Mouse (Mus musculus) heart, adult 8-10 months (tissue): ENCODE measurements around the gene Kirrel3. TPM values are rescaled to one million over a fixed set of nuclear protein-coding genes. Genes with fewer than 3 reads are reported as not detected.

Experiments used
- DNase-seq: peaks from one replicate; pipeline ENCODE4 v3.0.0; 2022; ENCODE audit warnings: low spot score
- total RNA-seq, 4 experiments: library from RNA; stranded (reverse); gene quantifications; 2 replicates each; pipeline ENCODE4 v1.2.4; 2022

Kirrel3 gene
- total RNA-seq, 4 experiments from 2014 or later = 0.33 to 0.69 (median 0.54) TPM

DNA sequence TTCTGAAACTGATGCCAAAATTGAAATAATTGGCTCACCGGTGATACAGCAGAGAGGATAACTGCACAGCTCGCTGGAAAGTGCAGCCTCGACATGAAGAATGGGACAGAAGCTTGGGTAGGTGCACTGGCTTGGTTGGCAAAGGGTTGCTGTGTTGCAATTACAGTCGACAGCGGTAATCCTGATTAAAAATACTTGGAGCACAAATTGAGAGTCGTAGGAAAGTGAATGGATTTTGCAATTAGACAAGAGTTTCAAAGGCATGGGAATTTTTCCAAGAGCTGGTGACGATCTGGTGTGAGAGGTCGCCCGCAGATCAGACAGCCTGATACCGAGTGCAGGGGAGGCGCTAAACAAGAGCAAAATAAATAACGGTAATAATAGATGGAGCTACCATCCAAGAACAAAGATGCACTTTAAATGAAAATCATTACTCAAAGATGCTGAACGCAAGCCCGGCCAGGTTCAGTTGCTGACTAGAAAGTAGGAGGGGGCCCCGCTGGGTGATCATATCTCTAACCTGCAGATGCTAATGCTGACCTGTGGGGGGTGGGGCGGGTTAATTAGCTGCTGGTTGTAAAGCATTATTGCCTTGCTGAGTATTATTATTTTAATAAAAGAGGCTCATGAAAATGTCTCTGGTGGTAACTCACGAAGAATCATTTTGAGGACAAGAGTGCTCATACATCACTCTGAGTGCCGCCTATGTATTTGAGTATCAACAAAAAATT lies 338.8 kb downstream of the Kirrel3 start:
- no peak for DNase-seq

DNA sequence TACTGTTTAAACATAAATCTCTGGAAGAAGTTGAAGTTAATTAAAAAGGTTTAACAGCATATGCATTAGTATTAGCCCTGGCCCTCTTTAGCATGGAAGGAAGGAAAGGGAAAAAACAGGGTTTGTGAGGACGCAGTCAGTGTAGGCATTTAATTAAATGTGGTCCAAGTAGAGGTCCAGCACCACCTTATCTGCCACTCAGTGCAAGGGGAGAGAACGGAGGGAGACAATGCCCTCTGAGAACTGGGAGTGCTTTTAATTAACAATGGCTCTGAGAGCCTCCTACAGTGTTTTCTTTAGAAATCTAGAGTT lies 339.4 kb downstream of the Kirrel3 start:
- no peak for DNase-seq

DNA sequence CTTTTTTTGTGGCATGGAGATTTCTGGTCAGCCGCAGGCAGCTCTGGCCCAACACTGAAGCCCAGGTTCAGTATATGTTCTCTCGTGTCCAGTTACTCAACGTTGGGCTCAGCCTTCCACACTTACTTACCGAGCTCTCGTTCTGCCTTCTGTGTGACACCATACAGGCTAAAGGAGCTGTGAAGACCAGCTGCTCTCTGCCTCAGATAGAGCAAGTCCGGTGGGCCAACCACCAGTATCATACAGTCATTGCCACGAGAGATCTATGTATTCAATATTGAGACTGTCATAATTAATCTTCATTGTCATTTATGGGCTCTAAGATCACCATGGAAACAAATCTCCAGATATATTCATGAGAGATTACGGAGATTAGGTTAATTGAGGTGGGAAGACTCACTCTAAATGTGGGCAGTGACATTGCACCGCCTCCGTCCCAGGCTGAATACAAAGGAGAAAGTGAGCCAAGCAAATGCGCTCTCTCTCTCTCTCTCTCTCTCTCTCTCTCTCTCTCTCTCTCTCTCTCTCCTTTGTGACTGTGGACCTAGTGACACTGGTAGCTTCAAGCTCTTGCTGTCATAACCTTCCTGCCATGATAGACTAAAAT lies 339.8 kb downstream of the Kirrel3 start:
- no peak for DNase-seq

DNA sequence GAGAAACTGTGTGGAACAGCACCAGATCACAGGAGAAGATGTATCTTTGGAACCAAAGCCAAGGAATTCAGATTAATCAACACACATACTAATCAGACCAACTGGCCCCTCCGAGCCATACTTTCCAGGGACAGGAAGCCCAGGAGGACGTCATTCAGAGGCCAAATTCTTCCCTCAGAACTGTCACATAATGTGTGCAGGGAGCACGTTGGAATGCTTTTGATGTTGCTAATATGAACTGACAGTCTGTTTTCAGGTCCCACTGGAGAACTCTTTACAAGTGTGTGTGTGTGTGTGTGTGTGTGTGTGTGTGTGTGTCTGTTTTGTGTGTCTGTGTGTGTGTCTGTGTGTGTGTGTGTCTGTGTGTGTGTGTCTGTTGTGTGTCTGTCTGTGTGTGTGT lies 345.0 kb downstream of the Kirrel3 start:
- no peak for DNase-seq

DNA sequence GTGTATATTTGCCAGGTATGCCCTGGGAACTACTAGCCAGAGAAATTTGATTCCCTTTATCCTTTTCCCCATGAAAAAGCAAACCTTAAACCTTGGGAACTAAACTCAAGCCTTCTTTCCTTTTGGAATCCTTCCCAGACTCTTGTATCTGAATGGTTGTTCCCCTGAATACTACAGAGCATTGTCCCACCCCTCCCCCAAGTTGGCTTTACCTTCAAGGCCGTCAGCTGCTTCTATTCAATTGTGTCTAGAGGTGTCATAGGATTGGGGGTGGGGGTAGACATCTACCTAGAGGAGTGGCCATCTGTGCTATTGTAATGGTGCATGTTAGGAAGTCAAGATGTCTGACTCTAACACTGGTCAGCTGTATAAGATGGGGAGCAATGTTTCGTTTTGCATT lies 351.1 kb downstream of the Kirrel3 start:
- no peak for DNase-seq

DNA sequence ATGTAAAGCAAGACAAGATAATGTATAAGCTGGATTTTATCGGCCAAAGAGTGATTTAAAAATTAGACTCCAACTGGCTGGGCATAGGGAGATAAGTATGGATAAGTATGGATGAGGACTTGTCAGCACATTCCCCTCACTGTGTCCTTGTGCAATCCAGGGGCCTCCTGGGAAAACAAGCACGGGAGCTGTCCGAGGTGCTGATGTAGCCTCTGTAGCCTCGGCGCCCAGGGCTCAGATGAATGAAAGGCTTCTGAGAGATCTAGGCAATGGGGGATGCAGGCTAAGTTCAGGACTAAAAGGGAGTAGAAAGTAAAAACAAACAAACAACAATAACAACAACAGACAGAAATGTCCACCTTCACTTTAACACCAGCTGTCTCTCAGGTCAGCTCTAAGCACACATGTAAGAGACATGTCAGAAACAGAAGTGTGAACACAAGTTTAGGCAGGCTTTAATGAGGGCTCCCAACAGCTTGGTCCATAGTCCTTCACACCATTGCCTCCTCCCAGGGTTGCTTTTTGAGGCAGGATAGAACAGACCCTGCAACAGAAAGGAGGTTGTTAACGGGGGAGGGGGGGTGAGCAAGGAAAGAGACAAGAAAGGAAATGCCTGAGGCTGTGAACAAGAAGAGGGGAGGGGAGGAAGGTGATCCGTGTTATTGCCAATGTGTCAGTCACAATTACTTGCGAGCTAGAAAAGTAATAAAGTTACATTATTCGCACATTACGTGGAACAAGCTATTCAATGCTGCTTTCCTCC lies 352.2 kb downstream of the Kirrel3 start:
- DNase-seq = peak; percentile 2

DNA sequence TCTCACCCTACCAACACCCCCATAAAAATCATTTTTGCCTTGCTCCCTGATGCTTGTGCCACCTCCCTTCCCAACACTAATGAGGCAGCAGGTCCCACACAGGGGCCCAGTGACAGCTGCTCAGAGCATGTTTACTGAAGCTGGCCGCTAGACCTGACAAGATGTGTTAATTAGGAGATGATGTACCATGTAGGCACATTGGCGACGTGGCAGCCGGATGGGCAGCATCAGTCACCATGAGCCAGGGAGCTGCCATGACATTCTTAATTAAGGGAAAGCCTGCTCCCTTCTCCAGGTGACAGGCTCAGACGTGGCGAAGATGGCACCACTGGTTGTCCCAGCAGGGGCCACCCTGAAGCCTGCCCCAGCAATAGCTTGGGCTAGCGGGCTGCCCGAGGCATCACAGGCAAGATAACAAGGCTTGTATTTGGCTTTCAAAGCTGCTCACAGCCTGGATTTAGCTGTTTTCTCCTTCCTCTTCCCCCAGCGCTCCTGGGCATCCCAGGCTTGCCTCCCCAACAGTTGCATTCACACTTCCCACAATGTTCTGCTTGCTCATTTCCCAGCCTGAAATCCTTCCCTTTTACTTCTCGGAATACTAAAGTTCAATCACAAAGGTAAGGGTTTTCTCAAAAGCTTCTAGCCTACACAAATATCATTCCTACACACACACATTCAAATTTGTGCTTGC lies 357.7 kb downstream of the Kirrel3 start:
- no peak for DNase-seq

DNA sequence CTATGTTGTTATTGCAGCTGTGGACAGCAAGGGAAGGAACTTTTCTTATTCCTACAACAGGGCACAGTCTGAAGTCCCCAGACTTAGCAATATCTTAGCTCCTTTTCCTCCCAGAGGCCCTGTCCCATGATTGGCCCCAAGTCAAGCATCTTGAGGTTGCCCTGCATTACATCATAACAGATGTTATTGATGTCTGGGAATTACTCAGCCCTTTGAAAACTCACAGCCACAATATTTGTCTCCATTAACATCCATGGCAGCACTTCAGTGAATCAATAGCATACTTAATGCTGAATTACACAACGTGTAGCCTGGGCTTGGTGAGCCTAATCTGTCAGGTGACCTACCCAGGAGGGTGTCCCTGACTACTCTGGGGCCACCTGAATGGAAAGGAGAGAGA lies 360.7 kb downstream of the Kirrel3 start:
- DNase-seq = no peak

DNA sequence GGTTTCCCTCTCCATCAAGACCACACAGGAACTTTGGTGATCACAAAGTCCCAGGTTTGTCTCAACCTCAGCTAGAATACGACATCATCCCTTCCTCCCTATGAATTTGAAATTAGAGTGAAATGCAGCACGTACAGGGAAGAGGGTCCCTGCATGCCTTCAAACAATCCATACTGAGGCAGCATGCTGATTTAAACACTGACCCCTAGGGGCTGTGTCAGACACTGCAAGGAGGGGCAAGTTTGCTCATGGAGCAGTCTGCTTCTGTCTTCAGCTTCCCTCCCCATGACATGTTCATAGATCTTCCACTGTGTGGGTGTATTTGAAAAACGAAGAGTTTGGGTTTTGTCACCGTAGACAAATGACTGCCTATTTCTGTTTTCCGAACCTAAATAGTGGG lies 362.0 kb downstream of the Kirrel3 start:
- no peak for DNase-seq

DNA sequence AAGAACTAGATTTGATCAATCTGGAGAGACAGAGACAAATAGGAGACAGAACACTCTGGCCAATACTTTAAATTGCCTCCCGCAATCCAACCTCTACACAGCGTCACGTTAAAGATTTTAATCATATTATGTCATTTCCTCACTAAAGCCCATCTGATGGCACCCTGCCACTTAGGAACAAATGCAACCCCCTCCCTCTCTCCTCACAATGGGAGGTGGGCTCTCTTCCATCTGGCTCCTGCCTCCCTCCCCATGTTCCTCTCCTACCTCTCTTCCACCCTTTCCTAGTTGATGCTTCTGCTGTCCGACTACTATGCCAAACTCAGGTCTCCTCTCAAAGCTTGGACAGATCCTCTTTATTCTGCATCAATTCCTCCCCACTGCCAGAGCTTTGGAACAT lies 365.4 kb downstream of the Kirrel3 start:
- DNase-seq = no peak

DNA sequence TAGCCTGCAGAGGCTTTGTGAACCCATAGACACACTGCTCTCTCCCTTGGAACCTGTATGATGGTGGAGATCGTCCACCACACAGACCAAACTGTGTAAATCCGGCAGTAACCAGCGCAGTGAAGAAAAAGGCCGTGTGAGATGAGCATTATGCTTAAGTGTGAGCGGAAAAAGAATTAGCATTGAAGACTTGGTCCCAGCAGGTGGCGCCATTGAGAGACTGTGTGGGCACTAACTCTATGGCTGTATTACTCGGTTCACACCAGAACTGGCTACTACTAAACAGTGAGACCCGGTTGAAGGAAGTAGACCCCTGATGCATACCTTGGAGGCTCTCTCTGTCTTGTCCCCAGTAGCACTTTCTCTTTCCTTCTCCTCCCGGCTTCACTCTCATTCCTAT lies 371.9 kb downstream of the Kirrel3 start:
- no peak for DNase-seq

DNA sequence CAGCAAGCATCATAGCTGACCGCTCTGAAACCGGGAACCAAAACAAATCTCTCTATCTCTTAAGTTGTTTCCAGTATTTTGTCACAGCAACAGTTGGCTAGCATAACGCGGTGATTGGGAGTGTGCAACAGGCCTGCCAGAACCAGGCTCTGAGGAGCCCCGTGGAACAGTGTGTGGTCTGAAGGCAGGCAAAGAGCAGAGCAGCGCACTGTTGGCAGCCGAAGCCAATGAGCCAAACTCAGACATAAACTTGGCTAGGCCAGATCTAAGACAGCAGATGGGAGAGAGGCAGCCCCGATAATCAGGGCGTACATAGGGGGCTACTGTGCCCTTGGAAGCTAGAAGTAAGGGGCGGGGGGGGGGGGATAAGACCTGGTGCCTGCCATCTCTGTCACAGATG lies 372.4 kb downstream of the Kirrel3 start:
- no peak for DNase-seq

DNA sequence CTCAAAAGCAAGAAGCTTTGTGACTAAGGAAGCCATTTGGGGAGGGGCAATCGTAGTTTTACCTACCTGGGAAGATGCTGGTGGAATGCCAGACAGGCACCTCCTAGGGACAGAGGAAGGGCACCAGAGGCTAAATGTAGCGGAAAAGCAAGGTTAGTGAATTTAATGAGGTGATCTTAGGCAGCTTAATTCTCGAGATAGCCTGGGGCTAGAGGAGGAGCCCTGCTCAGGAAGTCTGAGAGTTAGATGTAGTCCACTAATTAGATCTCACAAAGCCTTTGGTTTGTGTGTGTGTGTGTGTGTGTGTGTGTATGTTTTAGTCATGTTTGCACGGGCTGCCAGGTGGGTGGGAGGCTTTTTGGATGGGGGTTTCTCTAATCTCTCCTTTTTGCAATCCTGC lies 375.2 kb downstream of the Kirrel3 start:
- no peak for DNase-seq

DNA sequence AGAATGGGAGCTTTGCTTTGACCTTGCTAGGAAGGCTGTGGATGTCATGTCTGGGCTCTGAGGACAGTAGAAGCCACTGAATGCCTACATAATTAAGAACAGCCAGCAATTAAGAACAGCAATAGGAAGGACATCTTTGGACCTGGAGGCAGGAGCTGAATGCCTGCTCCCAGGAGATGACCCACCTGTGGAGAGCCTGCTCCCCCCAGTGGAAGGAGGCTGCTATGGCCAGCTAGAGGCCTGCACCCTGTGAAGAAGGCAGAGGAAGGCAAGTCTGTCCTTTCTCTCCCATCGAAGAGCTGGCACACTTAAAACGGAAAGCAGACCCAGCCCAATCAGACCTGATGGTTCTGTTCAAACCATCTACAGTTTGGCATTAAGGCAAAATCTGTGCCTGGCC lies 376.1 kb downstream of the Kirrel3 start:
- DNase-seq = peak; percentile 9

DNA sequence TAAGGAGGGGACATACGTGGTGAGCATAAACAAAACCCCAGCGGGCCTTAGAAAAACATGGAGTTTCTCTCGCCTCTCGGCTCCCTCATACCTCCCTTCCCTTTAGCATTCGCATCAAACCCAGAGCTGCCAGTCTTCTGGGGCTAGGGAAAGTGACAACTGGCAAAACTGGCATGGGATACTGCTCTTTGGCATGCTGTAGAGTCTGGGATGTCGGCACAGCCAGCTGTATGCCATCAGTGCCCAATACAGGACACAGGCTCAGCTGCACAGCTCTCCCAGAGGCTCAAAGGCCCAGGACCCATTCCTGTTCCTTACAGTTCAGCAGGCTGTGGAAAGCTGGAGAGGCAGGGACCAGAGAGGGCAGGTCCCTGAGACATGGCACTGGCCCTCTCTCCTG lies 379.9 kb downstream of the Kirrel3 start:
- DNase-seq = no peak

DNA sequence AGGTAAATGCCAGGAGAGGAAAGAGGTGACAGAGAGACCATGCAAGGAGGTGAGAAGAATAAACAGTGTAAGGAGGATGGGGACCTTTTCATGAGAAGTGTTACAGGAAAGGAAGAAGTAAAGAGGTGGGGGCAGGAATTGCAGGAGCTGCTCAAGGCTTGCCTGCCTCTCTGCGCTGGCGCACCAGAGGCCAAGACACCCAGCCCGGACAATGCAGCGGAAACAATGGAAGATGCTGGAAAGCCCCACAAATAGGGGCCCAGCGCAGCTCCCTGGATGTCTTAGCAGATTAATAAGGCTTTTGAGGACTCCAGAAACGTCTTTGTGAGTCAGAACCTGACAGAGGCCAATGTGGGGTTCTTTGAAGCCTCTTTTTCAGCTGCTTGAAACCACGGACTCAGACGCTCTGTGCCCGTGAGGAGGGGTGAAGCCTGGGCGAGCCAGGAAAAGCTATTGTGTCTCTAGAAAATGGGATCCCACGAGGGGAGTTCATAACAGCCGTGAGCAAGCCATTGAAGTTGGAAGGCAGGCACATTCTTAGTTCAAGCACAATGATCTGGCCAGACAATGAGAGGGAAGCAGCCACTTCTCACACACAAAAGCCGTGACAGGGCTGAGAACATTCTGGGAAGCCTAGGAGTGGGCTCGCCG lies 385.7 kb downstream of the Kirrel3 start:
- DNase-seq = no peak

DNA sequence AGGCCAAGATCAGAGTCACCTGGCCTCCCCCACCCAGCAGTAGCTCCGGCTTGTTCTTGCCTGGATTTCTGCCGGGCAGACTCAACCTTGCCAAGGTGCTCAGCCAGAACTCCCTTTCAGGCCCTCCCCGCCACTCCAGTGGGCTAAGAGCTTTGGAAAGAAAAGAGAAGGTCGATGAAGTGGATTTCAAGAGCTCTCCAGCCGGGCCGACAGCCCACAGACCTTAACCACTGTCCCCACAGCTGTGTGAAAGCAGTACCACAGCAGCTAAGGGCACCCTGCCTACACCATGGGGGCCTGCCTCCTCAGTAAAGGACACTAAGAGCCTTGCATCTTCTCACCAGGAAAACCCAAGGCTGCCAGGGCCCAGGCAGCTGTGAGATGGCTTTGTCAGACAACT lies 389.5 kb downstream of the Kirrel3 start:
- DNase-seq = no peak

DNA sequence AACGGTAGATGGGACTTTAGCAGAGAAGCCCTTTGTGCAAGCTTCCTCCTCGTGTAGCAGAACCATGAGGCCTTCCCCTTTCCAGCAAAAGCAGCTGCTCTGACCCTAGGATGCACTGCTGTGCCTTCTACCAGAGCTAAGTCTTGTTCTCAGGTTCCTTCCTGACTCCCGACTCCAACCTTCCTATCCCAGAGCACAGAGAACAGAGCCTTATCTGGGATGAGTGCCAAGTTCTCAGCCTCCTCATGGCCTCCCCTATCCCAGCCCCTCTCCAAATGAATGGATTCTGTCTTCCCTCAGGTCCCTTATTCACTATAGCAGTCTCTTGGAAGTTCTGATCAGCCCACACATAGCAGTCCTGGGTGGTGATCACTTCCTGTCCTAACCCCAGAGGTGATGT lies 391.5 kb downstream of the Kirrel3 start:
- DNase-seq = no peak

DNA sequence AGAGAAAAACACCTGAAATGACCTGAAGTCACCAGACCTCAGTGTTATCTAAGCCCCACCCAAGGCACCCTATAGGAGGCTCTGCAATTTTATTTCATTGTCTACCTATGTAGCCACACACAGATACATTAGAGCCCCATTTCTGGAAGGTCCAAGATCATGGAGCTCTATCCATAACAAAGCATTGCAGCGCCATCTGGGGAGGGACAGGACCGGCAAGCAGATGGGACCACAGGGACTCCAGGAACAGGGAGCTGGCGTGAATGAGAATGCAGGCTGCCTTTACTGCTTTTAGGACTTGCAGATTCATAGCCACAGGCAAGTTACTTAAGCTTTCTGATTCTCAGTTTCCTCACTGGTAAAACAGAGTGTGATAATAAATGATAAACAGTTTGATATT lies 392.1 kb downstream of the Kirrel3 start:
- DNase-seq = no peak

DNA sequence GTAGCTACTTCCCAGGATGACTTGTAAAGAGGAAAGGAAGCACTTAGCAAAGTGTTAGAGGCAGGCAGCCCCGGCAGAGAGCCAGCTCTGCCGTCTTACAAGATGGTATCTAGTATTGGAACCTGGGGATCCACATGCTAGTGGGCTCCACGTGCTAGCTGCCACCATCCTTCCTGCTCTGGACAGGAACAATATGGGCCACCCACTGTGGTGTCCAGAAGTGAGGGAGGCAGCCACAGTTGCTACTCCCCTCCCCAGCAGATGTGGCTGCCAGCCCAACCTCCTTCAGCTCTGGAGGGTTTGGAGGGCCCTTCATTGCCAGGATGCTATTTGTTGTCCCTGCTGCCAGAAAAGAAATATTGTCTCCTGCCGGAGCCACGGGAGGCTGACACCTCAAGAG lies 396.1 kb downstream of the Kirrel3 start:
- no peak for DNase-seq

DNA sequence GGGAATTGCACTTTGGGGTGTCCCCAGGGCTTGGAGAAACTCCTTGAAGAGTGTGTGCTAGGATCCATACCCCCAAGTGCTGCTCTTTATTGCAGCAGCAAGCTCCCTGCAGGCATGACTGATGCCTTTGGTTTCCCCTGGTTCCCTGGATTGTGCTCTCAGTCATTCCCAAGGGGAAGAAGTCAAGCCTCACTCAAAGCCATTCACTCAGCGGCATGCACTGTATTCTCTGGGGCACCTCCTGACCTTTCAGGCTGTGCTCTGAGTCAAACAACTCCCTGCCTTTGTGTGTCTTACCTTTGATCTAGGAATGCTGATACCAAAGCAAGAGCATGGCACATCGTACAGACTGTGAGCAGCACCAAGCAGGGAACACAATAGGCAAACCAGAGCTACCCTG lies 396.5 kb downstream of the Kirrel3 start:
- no peak for DNase-seq

DNA sequence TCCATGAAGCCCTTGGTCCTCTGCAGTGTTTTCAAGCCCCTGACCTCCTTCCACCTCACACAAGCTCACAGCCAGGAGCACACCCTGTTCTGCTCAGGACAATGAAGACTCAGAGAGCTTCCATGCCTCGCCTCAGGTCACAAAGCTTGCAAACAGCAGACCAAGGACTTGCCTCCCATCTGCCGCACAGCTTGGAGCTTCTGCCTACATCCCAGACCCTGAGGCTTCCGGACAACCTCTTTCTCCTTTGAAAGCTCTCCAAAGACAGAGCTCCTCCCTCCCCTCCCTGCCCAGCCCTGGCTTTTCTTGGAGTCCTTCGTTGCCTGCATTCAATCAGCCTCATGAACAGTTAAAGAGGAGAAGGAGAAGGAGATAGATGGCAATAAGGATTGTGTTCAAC lies 397.4 kb downstream of the Kirrel3 start:
- no peak for DNase-seq
